Mouse (Mus musculus) CH12.LX (cell line): ENCODE data around the gene Olfr420. TPM values are rescaled to one million over a fixed set of nuclear protein-coding genes. Genes with fewer than 3 reads are reported as not detected.

Experiments
- DNase-seq: peaks from one replicate; pipeline ENCODE4 v3.0.0-alpha.2; 2013; ENCODE audit errors: extremely low read depth
- H3K27ac ChIP-seq: 2 replicates; pipeline ENCODE4 v1.5.1; 2012; ENCODE audit warnings: low read depth, mild to moderate bottlenecking, control low read depth, moderate library complexity; ENCODE audit not compliant: insufficient read depth
- H3K27me3 ChIP-seq: replicated peaks from 2 replicates; pipeline ENCODE3; 2012; ENCODE audit warnings: inconsistent platforms
- H3K36me3 ChIP-seq, 2 experiments: replicated peaks in 1 of 2; 2 replicates each; pipeline versions ENCODE3 to v1.6.1; 2012; ENCODE audit warnings: inconsistent platforms in 1 of 2, low read length in 1 of 2, mild to moderate bottlenecking in 1 of 2, mixed read lengths in 1 of 2, moderate library complexity in 1 of 2; ENCODE audit not compliant: control insufficient read depth in 1 of 2, insufficient read depth in 1 of 2
- H3K4me1 ChIP-seq, 2 experiments: 2 replicates each; pipeline ENCODE4 v1.6.1; 2012; ENCODE audit warnings: inconsistent platforms in 1 of 2, moderate library complexity in 1 of 2; ENCODE audit not compliant: insufficient read depth in 2 of 2, control insufficient read depth in 1 of 2
- H3K4me2 ChIP-seq: 2 replicates; pipeline ENCODE4 v1.6.1; 2012; ENCODE audit warnings: low read depth, mild to moderate bottlenecking, control low read depth; ENCODE audit not compliant: poor library complexity, insufficient read depth, severe bottlenecking
- H3K4me3 ChIP-seq, 3 experiments: fragments of 150-350 bp in 1 of 3; sonication (generic) in 1 of 3; replicated peaks in 1 of 3; 2 replicates each; pipeline versions ENCODE3 to v1.5.1; 2011 to 2012; ENCODE audit warnings: low read depth in 2 of 3, low read length in 2 of 3, mild to moderate bottlenecking in 2 of 3, moderate library complexity in 2 of 3, control low read depth in 1 of 3, improper control_type of control experiment in 1 of 3, inconsistent platforms in 1 of 3, mixed read lengths in 1 of 3; ENCODE audit not compliant: poor library complexity in 1 of 3
- H3K79me2 ChIP-seq: replicated peaks from 2 replicates; pipeline ENCODE4 v1.6.1; 2012; ENCODE audit warnings: mild to moderate bottlenecking, moderate library complexity; ENCODE audit not compliant: control insufficient read depth, poor library complexity, insufficient read depth, severe bottlenecking; ENCODE audit errors: extremely low read depth
- H3K9ac ChIP-seq: 2 replicates; pipeline ENCODE4 v1.6.1; 2012; ENCODE audit warnings: low read depth, mild to moderate bottlenecking, control low read depth, moderate library complexity; ENCODE audit not compliant: insufficient read depth
- H3K9me3 ChIP-seq: replicated peaks from 2 replicates; pipeline ENCODE3; 2012; ENCODE audit warnings: low read length, inconsistent platforms, mixed read lengths
- BHLHE40 ChIP-seq: IDR thresholded peaks from 2 replicates; pipeline ENCODE4 v1.6.1; 2011; ENCODE audit warnings: mild to moderate bottlenecking, low read depth, low read length, improper control_type of control experiment
- CTCF ChIP-seq, 2 experiments: IDR thresholded peaks in 1 of 2; conservative IDR thresholded peaks in 1 of 2; 2 replicates each; pipeline ENCODE4 v1.5.1; 2011 to 2012; ENCODE audit warnings: low read depth in 2 of 2, low read length in 2 of 2, improper control_type of control experiment in 1 of 2, inconsistent platforms in 1 of 2, mild to moderate bottlenecking in 1 of 2, moderate library complexity in 1 of 2
- E2F4 ChIP-seq: IDR thresholded peaks from 2 replicates; pipeline ENCODE4 v1.6.1; 2011; ENCODE audit warnings: low read depth, low read length, improper control_type of control experiment; ENCODE audit not compliant: insufficient replicate concordance
- EP300 ChIP-seq: IDR thresholded peaks from 2 replicates; pipeline ENCODE4 v1.6.1; 2011; ENCODE audit warnings: low read length, improper control_type of control experiment
- HCFC1 ChIP-seq: IDR thresholded peaks from 2 replicates; pipeline ENCODE4 v1.6.1; 2012; ENCODE audit warnings: low read depth, mild to moderate bottlenecking, inconsistent platforms, low read length, improper control_type of control experiment
- JUND ChIP-seq: conservative IDR thresholded peaks from 2 replicates; pipeline ENCODE4 v1.6.1; 2011; ENCODE audit warnings: low read depth, low read length, improper control_type of control experiment
- KAT2A ChIP-seq: IDR thresholded peaks from 2 replicates; pipeline ENCODE4 v1.6.1; 2012; ENCODE audit warnings: low read length, improper control_type of control experiment, inconsistent platforms; ENCODE audit not compliant: insufficient replicate concordance
- MAX ChIP-seq: IDR thresholded peaks from 2 replicates; pipeline ENCODE4 v1.6.1; 2011; ENCODE audit warnings: low read length, improper control_type of control experiment
- MEF2A ChIP-seq: IDR thresholded peaks from 2 replicates; pipeline ENCODE4 v1.6.1; 2014; ENCODE audit warnings: low read depth, mild to moderate bottlenecking, inconsistent platforms, low read length, improper control_type of control experiment, borderline replicate concordance
- MXI1 ChIP-seq: IDR thresholded peaks from 2 replicates; pipeline ENCODE4 v1.6.1; 2011; ENCODE audit warnings: mild to moderate bottlenecking, low read depth, low read length, improper control_type of control experiment
- MYC ChIP-seq: IDR thresholded peaks from 2 replicates; pipeline ENCODE4 v1.6.1; 2011; ENCODE audit warnings: low read depth, mild to moderate bottlenecking, improper control_type of control experiment, low read length
- NELFE ChIP-seq: IDR thresholded peaks from 2 replicates; pipeline ENCODE4 v1.6.1; 2011; ENCODE audit warnings: low read depth, low read length, improper control_type of control experiment
- PAX5 ChIP-seq: IDR thresholded peaks from 2 replicates; pipeline ENCODE4 v1.6.1; 2012; ENCODE audit warnings: low read length, inconsistent platforms, mixed read lengths
- POLR2A ChIP-seq: IDR thresholded peaks from 2 replicates; pipeline ENCODE4 v1.6.1; 2011; ENCODE audit warnings: low read depth, mild to moderate bottlenecking, improper control_type of control experiment, low read length
- RAD21 ChIP-seq: IDR thresholded peaks from 2 replicates; pipeline ENCODE4 v1.6.1; 2011; ENCODE audit warnings: low read depth, mild to moderate bottlenecking, low read length, improper control_type of control experiment, moderate library complexity
- SIN3A ChIP-seq: IDR thresholded peaks from 2 replicates; pipeline ENCODE4 v1.6.1; 2012; ENCODE audit warnings: low read length, improper control_type of control experiment, inconsistent platforms
- SMC3 ChIP-seq: IDR thresholded peaks from 2 replicates; pipeline ENCODE4 v1.6.1; 2011; ENCODE audit warnings: low read depth, low read length, improper control_type of control experiment
- TCF12 ChIP-seq: IDR thresholded peaks from 2 replicates; pipeline ENCODE4 v1.6.1; 2014; ENCODE audit warnings: low read depth, mild to moderate bottlenecking, inconsistent platforms, low read length, improper control_type of control experiment
- ZMIZ1 ChIP-seq: IDR thresholded peaks from 2 replicates; pipeline ENCODE4 v1.6.1; 2012; ENCODE audit warnings: low read depth, mild to moderate bottlenecking, inconsistent platforms, low read length, improper control_type of control experiment
- ZNF384 ChIP-seq: IDR thresholded peaks from 2 replicates; pipeline ENCODE4 v1.6.1; 2012; ENCODE audit warnings: low read depth, low read length, improper control_type of control experiment, inconsistent platforms
- dilution Hi-C: fragments of 300-500 bp; cut with MboI; formaldehyde crosslinking; loops from 2 replicates; pipeline ENCODE4 v1.14.3; 2020; ENCODE audit warnings: low sequenced_read_pairs; ENCODE audit not compliant: extremely low pct_unique_long_range_greater_than_20kb, extremely low pct_ligation_motif_present
- in situ Hi-C: fragments of 300-500 bp; cut with MboI; formaldehyde crosslinking; loops from 3 replicates; pipeline ENCODE4 v1.14.3; 2019; ENCODE audit warnings: low sequenced_read_pairs, low pct_ligation_motif_present, low pct_unique_long_range_greater_than_20kb, mixed read lengths
- polyA plus RNA-seq: library from polyadenylated mRNA; unstranded; fragments of >175 nt; gene quantifications from 2 replicates; pipeline ENCODE4 v1.2.1, GENCODE M21; 2012; ENCODE audit warnings: low read depth; ENCODE audit not compliant: insufficient read length
- total RNA-seq, 2 experiments: library from RNA; depleted of rRNA; stranded (reverse); fragments of 300-350 nt in 1 of 2; fragments of >200 nt in 1 of 2; gene quantifications; 2 replicates each; pipeline ENCODE4 v1.2.3; 2012 to 2014

Olfr420 gene
- total and polyA plus RNA-seq, 3 experiments = 0.73 TPM; not detected in 2

GRCm38 (mm10) chr1:174146696-174147095 is 8.7 kb upstream of the Olfr420 start:
- no peaks in the 10 kb centered on the region for H3K27me3 ChIP-seq
- TF ChIP-seq SMC3 = no peak
- no peak for TF ChIP-seq MXI1
- TF ChIP-seq ZMIZ1 = no peak
- no peak for TF ChIP-seq POLR2A
- no peak for TF ChIP-seq E2F4
- no peak for TF ChIP-seq MAX
- no peak for TF ChIP-seq MYC
- TF ChIP-seq CTCF (conservative IDR thresholded peaks at IDR 0.05 in 1 of 2, IDR thresholded peaks at IDR 0.05 in 1 of 2; ENCODE audit: low read depth in 2 of 2, low read length in 2 of 2) = no peak
- no peak for TF ChIP-seq KAT2A
- TF ChIP-seq SIN3A = no peak
- TF ChIP-seq RAD21 = no peak
- no peak for TF ChIP-seq JUND
- no peak for TF ChIP-seq PAX5
- no peak for TF ChIP-seq HCFC1
- no peak for TF ChIP-seq EP300
- TF ChIP-seq NELFE = no peak
- TF ChIP-seq MEF2A = no peak
- no peak for TF ChIP-seq BHLHE40
- H3K27ac ChIP-seq = no peak overlapping the region
- no peaks in the 10 kb centered on the region for H3K9me3 ChIP-seq
- no peak overlapping the region for H3K9ac ChIP-seq
- dilution Hi-C loops = no loop called here
- peaks cover 0 to 18% of the 10 kb centered on the region in 2 experiments; a peak in 2 of 4 replicates for H3K4me1 ChIP-seq
- in situ Hi-C loops = no loop called here
- no peak overlapping the region for H3K4me3 ChIP-seq
- DNase-seq = no peak
- H3K36me3 ChIP-seq = no peaks in the 10 kb centered on the region
- H3K4me2 ChIP-seq = no peak overlapping the region
- no peaks in the 10 kb centered on the region for H3K79me2 ChIP-seq

GRCm38 (mm10) chr1:174149289-174149688 is 6.1 kb upstream of the Olfr420 start:
- Histone ChIP-seq H3K4me1 (peaks cover 0 to 15% of the 10 kb centered on the region in 2 experiments; a peak in 2 of 4 replicates), H3K27ac (no peak overlapping the region), H3K9me3 (no peaks in the 10 kb centered on the region), H3K79me2 (no peaks in the 10 kb centered on the region), H3K4me3 (no peak overlapping the region), H3K27me3 (no peaks in the 10 kb centered on the region), H3K36me3 (no peaks in the 10 kb centered on the region), H3K4me2 (no peak overlapping the region), H3K9ac (no peak overlapping the region)
- in situ Hi-C loops = no loop called here
- DNase-seq = no peak
- dilution Hi-C loops = no loop called here
- TF ChIP-seq ZNF384 = peak; percentile 69
- TF ChIP-seq TCF12 = no peak
- TF ChIP-seq RAD21 = no peak
- no peak for TF ChIP-seq MEF2A
- no peak for TF ChIP-seq KAT2A
